Mouse (Mus musculus) yolk sac, embryonic 10.5 days (tissue): Measurements from ENCODE around the gene Tmprss9.

Experiments
- DNase-seq: peaks from one replicate; pipeline ENCODE4 v3.0.0-alpha.2; 2017; ENCODE audit warnings: low spot score

Tmprss9 gene

GRCm38 (mm10) chr10:80887181-80887580 is 15.5 kb downstream of the Tmprss9 start:
- no peak for DNase-seq

- DNase-seq: no peak
These were observed 23.5 kb downstream of the Tmprss9 start for GRCm38 (mm10) chr10:80895100-80895499.

- DNase-seq: no peak
These were observed 24.0 kb downstream of the Tmprss9 start for GRCm38 (mm10) chr10:80895697-80896096.

GRCm38 (mm10) chr10:80896581-80897485 is 25.2 kb downstream of the Tmprss9 start:
- no peak for DNase-seq

GRCm38 (mm10) chr10:80897861-80898510 is 26.3 kb downstream of the Tmprss9 start:
- peak; percentile 28 for DNase-seq

GRCm38 (mm10) chr10:80899074-80899473 is 27.4 kb downstream of the Tmprss9 start:
- no peak for DNase-seq

GRCm38 (mm10) chr10:80899591-80900317 is 28.1 kb downstream of the Tmprss9 start:
- DNase-seq: no peak

- peak; percentile 100 for DNase-seq
These were observed 28.9 kb downstream of the Tmprss9 start, which contains the start of gene Timm13 for GRCm38 (mm10) chr10:80900318-80901247. Timm13 (minus strand) TSS chr10:80900969.

GRCm38 (mm10) chr10:80901409-80902272 is 30.0 kb downstream of the Tmprss9 start:
- DNase-seq: no peak

- no peak for DNase-seq
These were observed 30.8 kb downstream of the Tmprss9 start for GRCm38 (mm10) chr10:80902273-80902940.

GRCm38 (mm10) chr10:80903282-80903681 is 31.6 kb downstream of the Tmprss9 start:
- DNase-seq: no peak

- no peak for DNase-seq
These were observed 32.5 kb downstream of the Tmprss9 start for GRCm38 (mm10) chr10:80904004-80904693.

GRCm38 (mm10) chr10:80904709-80905108 is 33.1 kb downstream of the Tmprss9 start:
- peak; percentile 49 for DNase-seq

- no peak for DNase-seq
These were observed 37.9 kb downstream of the Tmprss9 start for GRCm38 (mm10) chr10:80909375-80910162.

GRCm38 (mm10) chr10:80911354-80911753 is 39.7 kb downstream of the Tmprss9 start:
- DNase-seq: no peak

GRCm38 (mm10) chr10:80911891-80912290 is 40.2 kb downstream of the Tmprss9 start:
- DNase-seq: no peak

- DNase-seq: no peak
These were observed 41.8 kb downstream of the Tmprss9 start for GRCm38 (mm10) chr10:80913364-80914011.

- no peak for DNase-seq
These were observed 42.6 kb downstream of the Tmprss9 start for GRCm38 (mm10) chr10:80914253-80914656.
